Mouse (Mus musculus): Measurements from ENCODE around the gene Ssh1.
A peak's percentile ranks its signal among the peaks of the same experiment; 100 is the strongest.

Gene Ssh1

GRCm38 (mm10) chr5:113993487-113994465 is at the start of gene Ssh1:
Ssh1 (minus strand) TSS chr5:113993894.
- peak; percentile 66 for DNase-seq

DNA sequence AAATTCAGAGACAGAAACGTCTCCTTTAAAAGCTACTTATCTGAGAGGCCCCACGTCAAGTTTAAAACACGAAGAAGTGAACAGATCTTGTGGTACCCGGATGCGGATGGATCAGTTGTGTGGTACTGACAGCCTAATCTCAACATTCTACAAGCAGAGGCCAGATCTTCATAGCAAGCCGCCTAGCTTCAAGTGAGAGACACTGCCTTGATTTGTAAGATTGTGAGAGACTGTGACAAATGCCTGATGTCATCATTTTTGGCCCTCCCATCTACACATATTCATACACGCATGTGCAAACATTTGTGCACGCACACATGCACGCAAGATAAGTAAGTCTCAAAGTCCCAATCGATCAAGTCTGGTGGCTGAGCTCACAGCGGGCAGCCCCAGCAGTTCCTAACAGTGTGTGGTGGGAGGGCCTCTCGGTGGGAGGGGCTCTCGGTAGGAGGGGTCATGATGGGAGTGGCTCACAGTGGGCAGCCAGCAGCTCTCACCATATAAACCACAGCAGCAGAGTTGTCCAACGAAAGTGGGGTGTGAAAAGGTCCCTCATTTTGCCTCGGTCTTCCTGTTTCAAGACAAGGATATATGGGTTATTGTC is 47.7 kb upstream of the Ssh1 start:
- DNase-seq = peak; percentile 3

- DNase-seq = no peak
Measured at GRCm38 (mm10) chr5:114040911-114041310, 47.2 kb upstream of the Ssh1 start.

- DNase-seq = no peak
Measured at GRCm38 (mm10) chr5:114040508-114040907, 46.8 kb upstream of the Ssh1 start.

DNA sequence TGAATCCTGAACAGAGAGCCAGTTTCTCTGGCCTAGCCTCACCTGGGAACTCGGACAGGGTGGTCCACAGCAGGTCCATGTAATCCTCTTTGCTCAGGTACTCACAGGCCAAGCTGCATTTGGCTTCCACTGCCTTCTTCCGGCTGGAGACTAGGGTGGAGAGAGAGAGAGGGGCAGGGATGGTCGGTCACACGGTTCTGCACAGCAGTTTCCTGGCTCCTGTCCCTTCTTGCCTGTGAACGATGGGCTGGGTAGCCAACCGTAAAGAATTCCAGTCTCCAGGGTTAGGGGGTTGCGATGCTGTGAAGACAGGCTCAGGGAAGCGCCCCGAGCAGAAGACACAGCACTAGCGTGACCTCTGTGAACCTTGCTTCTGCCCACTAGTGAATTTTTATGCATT is 41.4 kb upstream of the Ssh1 start:
- DNase-seq = no peak

GRCm38 (mm10) chr5:114034393-114034792 is 40.7 kb upstream of the Ssh1 start:
- no peak for DNase-seq

DNA sequence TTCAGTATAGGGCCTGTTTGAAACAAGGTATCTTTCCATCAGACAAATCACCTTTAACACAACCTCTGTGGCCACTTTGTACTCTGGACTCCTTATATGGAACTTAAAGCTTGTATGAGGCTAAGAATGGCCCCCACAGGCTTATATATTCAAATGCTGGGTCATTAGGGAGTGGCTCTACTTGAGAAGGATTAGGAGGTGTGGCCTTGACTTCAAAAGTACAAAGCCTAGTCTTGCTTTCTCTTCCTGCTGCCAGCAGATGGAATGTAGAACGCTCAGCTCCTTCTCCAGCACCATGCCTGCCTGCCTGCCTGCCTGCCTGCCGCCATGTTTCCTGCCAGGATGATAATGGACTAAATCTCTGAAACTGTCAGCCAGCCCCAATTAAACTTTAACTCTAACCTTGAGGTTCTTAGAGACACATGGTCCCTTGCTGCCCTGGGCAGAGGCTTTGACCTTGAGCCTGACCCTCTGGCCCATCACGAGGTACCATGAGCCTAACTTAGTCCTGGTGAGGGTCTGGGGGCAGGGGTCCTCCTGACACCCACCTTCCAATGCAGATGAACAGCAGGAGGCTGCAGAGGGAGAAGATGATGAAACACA is 38.6 kb upstream of the Ssh1 start:
- DNase-seq = no peak

GRCm38 (mm10) chr5:114030652-114031051 is 37.0 kb upstream of the Ssh1 start:
- DNase-seq = no peak

DNA sequence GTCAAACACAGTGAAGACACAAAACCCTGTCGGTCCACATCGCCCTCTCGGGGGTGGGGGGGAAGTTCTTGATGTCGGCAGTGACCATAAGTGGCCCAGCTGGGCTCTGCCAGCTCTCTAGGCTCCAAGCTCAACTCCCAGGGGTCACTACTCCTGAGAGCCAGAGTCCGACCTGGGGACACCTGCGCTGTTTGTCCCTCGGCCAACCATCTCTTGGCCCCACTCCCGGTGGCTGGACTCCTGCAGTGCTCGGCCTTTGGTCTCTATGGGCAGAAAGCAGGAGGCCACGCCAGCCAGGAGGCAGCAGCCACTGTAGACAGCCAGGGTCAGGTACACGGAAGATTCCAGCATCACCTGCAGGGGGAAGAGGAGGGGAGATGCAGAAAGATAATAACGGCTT is 34.4 kb upstream of the Ssh1 start:
- no peak for DNase-seq

DNA sequence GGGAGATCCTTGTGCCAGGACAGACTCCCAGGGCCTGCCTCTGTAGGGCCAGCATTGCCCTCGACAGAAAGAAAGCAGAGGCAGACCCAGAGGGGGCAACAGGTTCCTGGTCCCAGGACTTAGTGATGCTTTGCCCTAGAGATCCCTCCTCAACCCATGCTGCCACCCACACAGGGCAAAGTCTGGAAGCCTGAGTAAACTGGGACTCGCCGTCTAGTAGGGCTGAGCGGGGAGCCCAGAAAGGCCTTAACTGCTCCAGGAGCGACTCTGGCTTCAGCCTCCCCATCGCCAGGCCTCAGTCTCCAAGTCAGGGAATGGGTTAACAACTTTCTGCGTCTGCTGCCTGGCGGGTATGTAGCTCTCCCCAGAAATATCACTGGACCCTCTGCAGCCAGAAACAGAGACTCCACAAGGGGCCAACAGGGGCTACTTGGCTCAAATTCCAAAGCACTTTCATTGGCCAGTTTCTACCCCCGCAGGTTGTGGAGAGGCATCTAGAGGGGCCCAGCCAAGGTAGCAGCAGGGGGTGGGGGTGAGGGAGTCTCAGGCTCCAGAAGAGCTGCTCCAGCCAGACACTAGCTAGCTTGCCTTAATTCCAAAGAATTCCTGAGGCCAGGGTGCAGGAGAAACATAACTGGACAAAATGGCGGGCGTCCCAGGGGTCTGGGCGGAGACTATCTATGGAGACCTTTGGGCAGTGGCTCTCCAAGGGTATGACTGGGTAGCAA is 33.7 kb upstream of the Ssh1 start:
- DNase-seq = no peak

DNA sequence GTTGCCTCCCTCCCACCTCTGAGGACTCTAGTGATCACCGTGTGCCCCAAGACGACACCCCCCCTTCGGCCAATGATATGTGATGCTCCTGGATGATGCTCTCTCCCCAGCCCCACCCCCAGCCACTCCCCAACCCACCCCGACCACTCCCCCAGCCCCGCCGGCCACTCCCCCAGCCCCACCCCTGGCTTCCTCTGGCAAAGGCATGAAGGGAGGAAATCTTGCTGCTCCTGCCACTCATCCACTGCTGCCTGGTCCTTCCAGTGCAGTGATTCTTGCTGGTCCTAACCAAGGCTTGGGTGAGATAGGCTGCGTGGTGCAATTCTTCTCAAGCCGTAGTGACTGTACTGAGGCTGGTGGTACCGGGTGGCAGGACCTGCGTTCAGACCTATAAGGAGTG is 31.2 kb upstream of the Ssh1 start:
- no peak for DNase-seq

- DNase-seq = no peak
Measured at GRCm38 (mm10) chr5:114024390-114024789, 30.7 kb upstream of the Ssh1 start.

DNA sequence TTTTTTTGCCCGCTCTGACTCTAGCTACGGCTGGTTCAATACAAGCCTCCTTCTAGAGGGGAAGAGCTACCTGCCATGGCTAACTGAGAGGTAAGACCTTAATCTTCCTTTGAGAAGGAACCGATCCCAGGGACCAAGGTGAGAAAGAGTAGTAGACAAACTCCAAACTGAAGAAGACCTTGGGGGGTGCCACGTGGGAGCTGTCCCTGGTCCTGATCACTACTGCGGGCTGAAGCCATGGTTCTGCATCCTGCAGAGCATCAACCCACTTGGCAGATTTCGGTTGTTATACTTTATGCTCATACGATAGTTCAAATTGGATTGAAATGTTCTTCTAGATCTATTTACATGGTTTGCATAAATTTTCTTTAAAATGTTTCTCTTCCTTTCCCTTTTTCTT is 21.4 kb upstream of the Ssh1 start:
- peak; percentile 8 for DNase-seq

DNA sequence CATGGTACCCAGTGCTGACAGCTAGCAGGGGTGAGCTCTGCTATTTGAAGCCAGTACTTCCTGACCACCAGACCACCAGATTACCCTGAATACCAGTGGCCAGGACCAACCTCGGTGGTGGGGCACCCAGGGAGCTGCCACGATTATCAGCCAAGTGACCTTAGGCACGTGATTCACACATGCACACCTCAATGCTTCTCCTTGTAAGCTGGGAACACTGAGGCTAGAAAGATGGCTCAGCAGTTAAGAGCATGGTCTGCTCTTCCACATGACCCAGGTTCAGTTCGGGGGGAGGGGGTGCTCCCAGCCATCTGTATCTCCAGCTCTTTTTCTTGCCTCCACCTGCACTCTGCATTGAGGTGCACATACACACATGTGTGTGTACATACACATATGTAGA is 15.4 kb upstream of the Ssh1 start:
- DNase-seq = no peak

DNA sequence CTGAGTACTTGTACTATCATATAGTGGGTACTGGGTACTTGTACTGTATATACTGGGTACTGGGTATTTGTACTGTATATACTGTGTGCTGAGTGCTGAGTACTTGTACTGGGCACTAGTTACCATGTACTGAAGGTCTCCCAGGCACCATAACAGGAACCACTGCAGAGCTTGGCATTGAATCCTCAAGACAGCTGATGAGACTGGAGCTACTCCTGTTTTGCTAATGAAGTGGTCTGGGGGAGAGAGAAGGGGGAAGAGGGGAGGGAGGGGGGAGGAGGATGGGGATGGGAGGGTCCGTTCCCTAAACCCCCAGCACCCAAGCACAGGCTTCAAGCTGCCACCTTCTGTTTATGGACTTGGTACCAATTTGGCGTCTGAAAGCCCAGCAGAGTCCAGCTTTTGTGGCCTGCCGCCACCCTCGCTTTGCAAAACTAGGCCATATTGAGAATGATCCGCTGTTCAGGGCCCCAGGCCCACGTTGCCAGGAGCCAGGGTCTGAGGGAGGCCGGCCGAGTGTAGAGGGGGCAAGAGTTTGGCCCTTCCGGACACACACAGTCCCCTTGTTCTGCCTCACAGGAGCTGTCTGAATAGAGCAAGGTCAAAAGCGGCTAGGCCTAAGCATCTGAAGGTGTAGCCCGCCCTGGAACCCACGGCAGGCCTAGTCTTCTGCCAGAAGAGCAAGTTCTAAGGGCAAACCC is 14.2 kb upstream of the Ssh1 start:
- DNase-seq = no peak

DNA sequence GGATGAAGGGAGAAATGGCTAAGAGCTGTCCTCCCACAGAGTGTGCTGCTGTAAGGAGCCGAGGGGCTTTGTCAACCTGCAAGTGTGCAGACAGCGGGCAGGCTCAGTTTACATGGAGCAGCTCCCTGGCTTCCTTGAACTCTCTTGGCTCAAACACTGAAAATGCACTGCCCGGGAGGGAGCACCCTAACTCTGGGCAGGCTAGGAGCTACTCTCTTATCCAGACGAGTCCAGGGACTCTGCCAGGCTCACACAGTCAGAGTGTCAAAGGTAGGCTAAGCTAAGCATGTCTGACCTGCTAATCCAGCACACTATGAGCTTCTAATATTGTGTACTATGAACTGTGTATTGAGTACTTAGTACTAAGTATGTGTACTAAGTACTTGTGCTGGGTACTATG is 13.3 kb upstream of the Ssh1 start:
- DNase-seq = no peak

DNA sequence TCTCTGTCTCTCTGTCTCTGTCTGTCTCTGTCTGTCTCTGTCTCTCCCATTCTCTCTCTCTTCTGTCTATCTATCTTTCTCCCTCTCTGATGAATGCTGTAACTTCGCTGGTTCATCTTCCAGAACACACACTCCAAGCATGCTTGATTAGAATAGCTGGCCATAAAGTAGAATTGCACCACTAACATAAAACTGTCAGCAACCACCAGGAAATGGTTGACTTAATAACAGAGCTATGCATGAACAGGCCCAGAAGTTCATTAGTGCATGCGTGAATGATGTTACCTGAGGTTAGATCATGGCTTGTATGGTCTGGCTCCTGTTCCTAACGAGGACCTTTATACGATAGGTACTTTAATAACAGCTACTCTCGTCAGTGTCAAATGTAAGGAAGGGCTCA is 11.4 kb upstream of the Ssh1 start:
- DNase-seq = no peak

DNA sequence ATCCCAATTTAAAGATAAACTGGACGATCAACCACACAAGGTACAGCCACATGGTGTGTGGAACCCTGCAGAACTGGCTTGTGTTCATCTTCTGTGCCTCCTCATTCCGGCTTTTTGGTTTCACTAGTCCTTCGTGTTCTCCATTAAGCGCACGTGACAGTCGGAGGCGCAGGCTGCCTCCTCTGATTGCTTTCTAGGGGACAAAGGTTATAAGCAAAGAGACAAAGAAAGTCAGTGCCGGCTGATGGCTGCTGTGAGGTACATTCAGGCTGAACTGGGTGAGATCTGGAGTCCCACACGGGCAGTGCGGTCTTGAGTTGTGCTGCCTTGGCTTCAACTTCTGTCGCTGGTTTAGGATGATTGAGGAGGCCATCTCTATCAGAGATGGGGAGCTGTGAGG is 10.9 kb upstream of the Ssh1 start:
- no peak for DNase-seq

DNA sequence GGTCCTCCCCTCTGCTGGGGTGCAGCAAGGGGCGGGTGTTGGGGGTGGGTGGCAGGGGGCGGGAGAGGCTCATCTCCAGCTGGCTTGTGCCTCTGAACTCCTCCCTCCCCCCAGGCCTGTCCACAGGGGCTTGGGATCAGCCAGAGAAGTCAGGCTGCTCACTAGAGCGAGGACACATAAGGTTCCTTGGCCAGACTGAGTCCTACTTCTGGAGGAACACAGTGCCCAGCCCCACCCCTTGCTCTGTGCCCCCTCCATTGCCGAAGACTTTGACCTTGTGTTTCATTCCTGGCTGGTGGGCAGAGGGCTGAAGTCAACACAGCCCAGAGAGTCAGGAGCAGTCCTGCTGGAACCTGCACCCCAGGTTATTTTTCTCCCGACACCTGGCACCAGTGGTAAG is 9.8 kb upstream of the Ssh1 start, which contains the start of gene Dao:
Gene Dao, plus strand, starts transcription at position 162 of the 400 bp plus-strand sequence.
- no peak for DNase-seq

GRCm38 (mm10) chr5:113999382-113999781 is 5.7 kb upstream of the Ssh1 start:
- no peak for DNase-seq

DNA sequence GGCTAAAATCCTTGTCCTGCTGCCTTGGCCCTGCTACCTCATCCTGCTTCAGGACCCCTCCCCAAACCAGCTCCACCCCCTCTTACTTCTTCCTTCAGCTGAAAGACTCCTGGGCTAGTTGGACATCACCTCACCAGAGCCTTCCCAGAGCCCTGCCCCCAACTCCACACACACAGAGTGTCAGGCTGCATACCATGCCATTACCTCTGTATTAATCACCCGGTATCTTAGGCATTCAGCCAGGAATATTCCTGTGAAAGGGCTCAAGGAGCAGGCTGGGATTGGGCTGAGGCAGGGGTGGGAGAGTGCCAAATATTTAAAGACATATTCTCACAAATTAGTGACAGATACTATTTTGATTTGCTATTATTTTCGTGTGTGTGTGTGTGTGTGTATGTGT is 2.8 kb upstream of the Ssh1 start:
- DNase-seq = no peak

DNA sequence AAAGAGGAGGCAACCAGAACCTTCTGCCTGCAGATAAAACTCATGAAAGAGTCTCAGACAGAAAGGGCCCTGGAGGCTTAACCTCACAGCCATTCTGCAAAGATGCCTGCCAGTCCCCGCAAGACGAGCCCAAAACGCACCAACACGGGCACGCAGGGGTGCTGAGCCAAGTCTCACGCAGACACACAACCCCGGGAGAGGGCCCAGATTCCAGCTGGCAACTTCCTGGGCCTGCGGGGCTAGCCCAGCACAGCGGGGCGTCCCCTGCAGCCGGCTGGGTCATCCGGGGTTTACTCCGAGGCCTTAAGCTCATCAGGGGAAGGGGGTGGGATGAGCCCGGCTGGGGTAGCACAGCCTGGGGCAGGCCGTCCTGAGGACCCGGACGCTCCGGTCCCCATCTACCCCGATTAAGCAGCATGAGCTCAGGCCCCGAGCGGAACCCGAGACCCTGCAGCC is 635 bp downstream of the Ssh1 start:
- DNase-seq = peak; percentile 40
